In genomic region chr9:72790530-72791212, GRCm38 (mm10) we compare ENCODE assay signal across 15 mouse cellular contexts. TPM values are rescaled to one million over a fixed set of nuclear protein-coding genes. Genes with fewer than 3 reads are reported as not detected.
DNase-seq lines count a peak whose midpoint lies in the region; ATAC-seq and TF ChIP-seq lines count a peak whose summit lies in the region.
"Had no signal": no experiment of that assay in that cellular context is flagged by ENCODE, and none has a peak within 500 bp of the region (broad histone marks: within the 10 kb centered on the region; RNA-seq: fewer than 3 reads in every experiment).

No protein-coding gene starts in this region.

- intact Hi-C loops in gastrocnemius, adult 2 months (cut with DNase I): no loop called here
- intact Hi-C loops in gastrocnemius, postnatal 36 days (cut with DNase I): no loop called here

- no peaks in the 10 kb centered on the region for H3K36me3 ChIP-seq in intestine, embryonic 14.5 days (ENCODE audit: control insufficient read depth, insufficient read depth, low read length)
- no peaks in the 10 kb centered on the region for H3K36me3 ChIP-seq in intestine, postnatal 0 days (ENCODE audit: control insufficient read depth, insufficient read depth)
- H3K36me3 ChIP-seq in E14TG2a.4 (ENCODE audit: insufficient read depth, low read length): no peaks in the 10 kb centered on the region
- H3K36me3 ChIP-seq: liver, embryonic 15.5 days; midbrain, embryonic 13.5 days had no signal

- no peak for ATAC-seq in intestine, embryonic 14.5 days (replicated peaks; ENCODE audit: low FRiP score, low TSS enrichment, low read depth)
- no peak for ATAC-seq in intestine, postnatal 0 days
- ATAC-seq: forebrain, postnatal 0 days; midbrain, embryonic 13.5 days had no signal

- DNase-seq in gastrocnemius, adult 2 months: peak; percentile 26
- DNase-seq in gastrocnemius, postnatal 36 days: no peak
- no peak for DNase-seq in intestine, embryonic 14.5 days (ENCODE audit: low spot score)
- no peak for DNase-seq in cerebellum, postnatal 36 days
- no peak for DNase-seq in left cerebral cortex, adult 8-10 months (ENCODE audit: low spot score in 2 of 2)
- DNase-seq: cerebellum, postnatal 10 days; forebrain, postnatal 0 days; gastrocnemius, postnatal 14 days; lung, postnatal 4 days had no signal

- TF ChIP-seq POLR2A in embryonic fibroblast, embryonic 13.5 days (IDR thresholded peaks at IDR 0.05; ENCODE audit: low read depth, low read length): peak; percentile 27; the same call in 1 of the 2 replicates

- TF ChIP-seq CTCF in gastrocnemius, adult 2 months (IDR thresholded peaks at IDR 0.05): no peak
- no peak for TF ChIP-seq CTCF in intestine, postnatal 0 days (IDR thresholded peaks at IDR 0.05; ENCODE audit: low read depth)
- no peak for TF ChIP-seq CTCF in E14TG2a.4 (conservative IDR thresholded peaks at IDR 0.05; ENCODE audit: low read length)
- no peak for TF ChIP-seq CTCF in embryonic fibroblast, embryonic 13.5 days (IDR thresholded peaks at IDR 0.05; ENCODE audit: borderline replicate concordance, insufficient read depth, low read length)

- H3K9ac ChIP-seq in intestine, embryonic 14.5 days (ENCODE audit: low read length): no peak overlapping the region
- H3K9ac ChIP-seq in intestine, postnatal 0 days (ENCODE audit: low read depth, low read length): no peak overlapping the region
- H3K9ac ChIP-seq: forebrain, postnatal 0 days; hindbrain, embryonic 14.5 days; liver, embryonic 15.5 days; midbrain, embryonic 13.5 days had no signal

- H3K4me2 ChIP-seq in intestine, embryonic 14.5 days (ENCODE audit: low read length): no peak overlapping the region; the same call in 1 of the 2 replicates
- no peak overlapping the region for H3K4me2 ChIP-seq in intestine, postnatal 0 days (replicated peaks; ENCODE audit: low read depth)
- H3K4me2 ChIP-seq: midbrain, embryonic 13.5 days had no signal

- H3K4me1 ChIP-seq in intestine, embryonic 14.5 days (replicated peaks; ENCODE audit: control insufficient read depth, insufficient read depth, low read length): peaks cover 11% of the 10 kb centered on the region
- no peaks in the 10 kb centered on the region for H3K4me1 ChIP-seq in intestine, postnatal 0 days (replicated peaks; ENCODE audit: control insufficient read depth, insufficient read depth, low read length)
- H3K4me1 ChIP-seq in E14TG2a.4 (replicated peaks; ENCODE audit: low read depth, low read length): peaks cover 66% of the 10 kb centered on the region
- H3K4me1 ChIP-seq in embryonic fibroblast, embryonic 13.5 days (ENCODE audit: control insufficient read depth, insufficient read depth, low read length): peaks cover 8% of the 10 kb centered on the region
- H3K4me1 ChIP-seq: midbrain, embryonic 13.5 days had no signal

- no peaks in the 10 kb centered on the region for H3K9me3 ChIP-seq in intestine, embryonic 14.5 days (ENCODE audit: control insufficient read depth, low read length)
- H3K9me3 ChIP-seq in intestine, postnatal 0 days (ENCODE audit: control insufficient read depth): no peaks in the 10 kb centered on the region
- no peaks in the 10 kb centered on the region for H3K9me3 ChIP-seq in E14TG2a.4 (ENCODE audit: low read length)
- H3K9me3 ChIP-seq: liver, embryonic 15.5 days; midbrain, embryonic 13.5 days had no signal

- 47% methylated on average over 14 of the region's 14 CpGs for WGBS in intestine, embryonic 14.5 days
- WGBS in intestine, postnatal 0 days: 53% methylated on average over 14 of the region's 14 CpGs

- peak overlapping the region; percentile 59 for H3K27ac ChIP-seq in gastrocnemius, adult 2 months
- peak overlapping the region; percentile 67 for H3K27ac ChIP-seq in intestine, embryonic 14.5 days (ENCODE audit: low read depth)
- no peak overlapping the region for H3K27ac ChIP-seq in intestine, postnatal 0 days (ENCODE audit: low read depth, low read length)
- H3K27ac ChIP-seq in embryonic fibroblast, embryonic 13.5 days (ENCODE audit: insufficient read depth, low read length): peak overlapping the region; percentile 82
- H3K27ac ChIP-seq: hindbrain, embryonic 14.5 days; liver, embryonic 15.5 days; midbrain, embryonic 13.5 days had no signal

- H3K27me3 ChIP-seq in intestine, embryonic 14.5 days (replicated peaks; ENCODE audit: control insufficient read depth, insufficient read depth, low read length): no peaks in the 10 kb centered on the region
- H3K27me3 ChIP-seq in intestine, postnatal 0 days (replicated peaks; ENCODE audit: control insufficient read depth, insufficient read depth, low read length): no peaks in the 10 kb centered on the region
- H3K27me3 ChIP-seq in E14TG2a.4 (ENCODE audit: insufficient read depth, low read length): no peaks in the 10 kb centered on the region
- H3K27me3 ChIP-seq: liver, embryonic 15.5 days; midbrain, embryonic 13.5 days had no signal

- peak overlapping the region; percentile 49 for H3K4me3 ChIP-seq in gastrocnemius, adult 2 months
- no peak overlapping the region for H3K4me3 ChIP-seq in intestine, embryonic 14.5 days (ENCODE audit: low read depth, low read length)
- no peak overlapping the region for H3K4me3 ChIP-seq in intestine, postnatal 0 days (ENCODE audit: low read depth, low read length)
- peak overlapping the region; percentile 57 for H3K4me3 ChIP-seq in E14TG2a.4 (replicated peaks; ENCODE audit: low read length)
- no peak overlapping the region for H3K4me3 ChIP-seq in embryonic fibroblast, embryonic 13.5 days (ENCODE audit: insufficient read depth, low read length)
- H3K4me3 ChIP-seq: liver, embryonic 15.5 days; midbrain, embryonic 13.5 days had no signal

RNA-seq across cellular contexts. Expression of gene Prtg, which starts 16.0 kb away (rescaled TPM):
- under 1 TPM; 0.15 to 0.31 TPM for total RNA-seq in gastrocnemius, adult 2 months (2021)
- total RNA-seq in gastrocnemius, postnatal 36 days (2021): under 1 TPM; 0.10 to 0.26 TPM
- 0.84 and 1.1 TPM in 2 replicates for polyA plus RNA-seq in intestine, embryonic 14.5 days (2014; fragmentation: Nextera tagmentation; extraction: Ambion mirVana)
- polyA plus RNA-seq in intestine, postnatal 0 days (2015; fragmentation: Nextera tagmentation; extraction: Ambion mirVana): 0.17 and 0.21 TPM in 2 replicates
- polyA plus RNA-seq in embryonic fibroblast, embryonic 13.5 days (2011; ENCODE audit: insufficient read length, low read depth, missing spikeins): 0.32 and 0.37 TPM in 2 replicates
- 1 to 10 TPM; 1.7 to 2.6 (median 1.9) TPM for total RNA-seq in left cerebral cortex, adult 8-10 months (2022)

Comparison
In these comparisons a context has a peak if more than half of its experiments do, and no peak if none do; other contexts are left out.
1. H3K4me3 ChIP-seq: peak in gastrocnemius, adult 2 months (single experiment) and E14TG2a.4 (single experiment); none in intestine, embryonic 14.5 days (single experiment), intestine, postnatal 0 days (single experiment) and embryonic fibroblast, embryonic 13.5 days (single experiment).